Mouse (Mus musculus): ENCODE results near the gene Med19.

GRCm38 (mm10) chr2:84688080-84688844 lies 10.1 kb downstream of the Med19 start:
- TF ChIP-seq USF1 (IDR thresholded peaks at IDR 0.05; ENCODE audit: low read depth) (no peak), POLR2A (IDR thresholded peaks at IDR 0.05; ENCODE audit: insufficient read length, low read depth) (no peak), E2F4 (IDR thresholded peaks at IDR 0.05; ENCODE audit: insufficient read depth) (no peak), MAX (IDR thresholded peaks at IDR 0.05; ENCODE audit: low read depth) (no peak), MYOG (IDR thresholded peaks at IDR 0.05; ENCODE audit: control insufficient read depth in 1 of 3, insufficient read depth in 1 of 3, insufficient read length in 2 of 3, low read depth in 2 of 3) (no peak), TCF12 (IDR thresholded peaks at IDR 0.05; ENCODE audit: insufficient read depth, poor library complexity, severe bottlenecking) (no peak), POLR2AphosphoS2 (IDR thresholded peaks at IDR 0.05; ENCODE audit: insufficient read length, low read depth) (no peak)

Measured in myocyte (in vitro differentiated cells).